ENCODE assay signal across 16 mouse cellular contexts in the genomic region with DNA sequence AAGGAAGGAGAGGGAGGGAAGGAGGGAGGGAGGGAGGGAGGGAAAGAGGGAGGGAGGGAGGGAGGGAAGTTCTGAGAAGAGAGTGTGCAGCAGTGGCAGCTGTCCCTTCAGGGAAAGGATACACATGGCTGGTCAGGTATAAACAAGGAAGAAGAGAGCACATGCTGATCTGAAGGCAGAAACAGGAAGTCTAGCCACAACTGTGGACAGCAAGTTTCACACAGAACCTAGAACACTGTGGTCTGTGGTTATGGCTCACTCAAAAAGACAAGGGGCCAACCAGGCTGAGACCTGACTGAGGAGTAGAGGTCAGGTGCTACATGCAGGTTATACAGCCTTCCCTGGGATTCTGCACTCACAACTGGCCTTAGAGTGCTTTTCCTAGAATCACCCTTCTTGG. TPM values are rescaled to one million over a fixed set of nuclear protein-coding genes. Genes with fewer than 3 reads are reported as not detected.
A peak's percentile ranks its signal among the peaks of the same experiment; 100 is the strongest.
DNase-seq lines count a peak whose midpoint lies in the region; ATAC-seq and TF ChIP-seq lines count a peak whose summit lies in the region.
"Had no signal": no experiment of that assay in that cellular context is flagged by ENCODE, and none has a peak within 500 bp of the region (broad histone marks: within the 10 kb centered on the region; RNA-seq: fewer than 3 reads in every experiment).

No protein-coding gene starts in this region.

- H3K27me3 ChIP-seq in spleen, adult 2 months (ENCODE audit: control insufficient read depth, insufficient read depth, low read length), result no peaks in the 10 kb centered on the region
- H3K27me3 ChIP-seq in G1E (ENCODE audit: insufficient read depth, low read length), result no peaks in the 10 kb centered on the region
- no peaks in the 10 kb centered on the region for H3K27me3 ChIP-seq in small intestine, adult 2 months (ENCODE audit: control insufficient read depth, insufficient read depth, low read length)
- H3K27me3 ChIP-seq: forebrain, embryonic 15.5 days had no signal

- no peak overlapping the region for H3K4me3 ChIP-seq in spleen, adult 2 months (ENCODE audit: extremely low read depth, insufficient read depth, insufficient read length)
- H3K4me3 ChIP-seq in G1E (ENCODE audit: low read depth, low read length), result no peak overlapping the region
- no peak overlapping the region for H3K4me3 ChIP-seq in small intestine, adult 2 months (ENCODE audit: low read depth, low read length)
- H3K4me3 ChIP-seq: forebrain, embryonic 15.5 days; limb, embryonic 15.5 days; midbrain, embryonic 12.5 days had no signal

- ATAC-seq in G1E (ENCODE audit: extremely low read depth, insufficient number of reproducible peaks, low FRiP score, poor library complexity, severe bottlenecking), result no peak
- ATAC-seq in hematopoietic stem cell, adult 5-6 weeks (replicated peaks in 1 of 2; ENCODE audit: insufficient read depth in 1 of 2, low FRiP score in 2 of 2, low TSS enrichment in 1 of 2, low read depth in 1 of 2, poor library complexity in 2 of 2, severe bottlenecking in 2 of 2), result peak; percentile 98
- ATAC-seq: forebrain, embryonic 15.5 days; lung, postnatal 0 days had no signal

- peak overlapping the region; percentile 82 for H3K27ac ChIP-seq in spleen, adult 2 months (ENCODE audit: insufficient read depth, low read length)
- peak overlapping the region; percentile 53 for H3K27ac ChIP-seq in small intestine, adult 2 months (ENCODE audit: insufficient read depth, low read depth, low read length)
- H3K27ac ChIP-seq: forebrain, embryonic 15.5 days; limb, embryonic 15.5 days; midbrain, embryonic 12.5 days had no signal

- H3K36me3 ChIP-seq in spleen, adult 2 months (ENCODE audit: control insufficient read depth, insufficient read depth, low read length), result no peaks in the 10 kb centered on the region
- no peaks in the 10 kb centered on the region for H3K36me3 ChIP-seq in G1E (replicated peaks)
- no peaks in the 10 kb centered on the region for H3K36me3 ChIP-seq in small intestine, adult 2 months (ENCODE audit: control insufficient read depth, insufficient read depth, low read length)
- H3K36me3 ChIP-seq: forebrain, embryonic 15.5 days; limb, embryonic 15.5 days; midbrain, embryonic 12.5 days had no signal

- H3K4me1 ChIP-seq in spleen, adult 2 months (ENCODE audit: control insufficient read depth, insufficient read depth, insufficient read length), result peaks cover 4% of the 10 kb centered on the region; the same call in 1 of the 2 replicates
- peaks cover 5% of the 10 kb centered on the region for H3K4me1 ChIP-seq in G1E (ENCODE audit: insufficient read depth, low read depth, low read length)
- H3K4me1 ChIP-seq in small intestine, adult 2 months (ENCODE audit: control insufficient read depth, insufficient read depth, insufficient read length, low read length), result no peaks in the 10 kb centered on the region
- H3K4me1 ChIP-seq: forebrain, embryonic 15.5 days; limb, embryonic 15.5 days; midbrain, embryonic 12.5 days had no signal

- H3K9me3 ChIP-seq in G1E (replicated peaks), result no peaks in the 10 kb centered on the region
- H3K9me3 ChIP-seq: forebrain, embryonic 15.5 days; limb, embryonic 15.5 days; midbrain, embryonic 12.5 days had no signal

- TF ChIP-seq POLR2A in spleen, adult 2 months (IDR thresholded peaks at IDR 0.05; ENCODE audit: low read depth, low read length), result no peak
- TF ChIP-seq POLR2A in small intestine, adult 2 months (IDR thresholded peaks at IDR 0.05; ENCODE audit: low read depth, low read length), result no peak

- TF ChIP-seq CTCF in spleen, adult 2 months (IDR thresholded peaks at IDR 0.05; ENCODE audit: extremely low read depth, insufficient read depth, insufficient read length, insufficient replicate concordance), result no peak
- no peak for TF ChIP-seq CTCF in G1E (IDR thresholded peaks at IDR 0.05; ENCODE audit: low read depth, low read length)
- TF ChIP-seq CTCF in small intestine, adult 2 months (IDR thresholded peaks at IDR 0.05; ENCODE audit: extremely low read depth, insufficient read length, insufficient replicate concordance, low read depth, low read length), result no peak

- peak; percentile 39 to 41 for DNase-seq in spleen, adult 2 months (ENCODE audit: low read depth in 1 of 2, low spot score in 2 of 2)
- no peak for DNase-seq in spleen, postnatal 14 days (ENCODE audit: low spot score in 2 of 2)
- DNase-seq in G1E (ENCODE audit: low spot score), result peak; percentile 1
- DNase-seq in cerebellum, postnatal 25 days, result no peak
- no peak for DNase-seq in layer of hippocampus, adult 8-10 months (ENCODE audit: low spot score in 2 of 2)
- DNase-seq: cerebellum, adult 2 months; heart, postnatal 14 days; retina, postnatal 1 day; thymus, postnatal 14 days had no signal

RNA-seq across cellular contexts. Expression of gene Zcchc18, which starts 6.9 kb away (rescaled TPM):
- polyA plus RNA-seq in spleen, adult 2 months (2012; rRNA removed), result 3.0 and 3.5 TPM in 2 replicates
- not detected in 2 replicates for total RNA-seq in G1E (2014; fragmentation: Nextera tagmentation)
- total RNA-seq in G1E (2017), result 0.06 and 0.11 TPM in 2 replicates
- polyA plus RNA-seq in G1E (2012), result not detected in 2 replicates
- total RNA-seq in hematopoietic stem cell, adult 5-6 weeks (2017), result 2.3 and 2.6 TPM in 2 replicates
- polyA plus RNA-seq in small intestine, adult 2 months (2012; rRNA removed), result 0.30 and 0.52 TPM in 2 replicates
- 100 to 1,000 TPM; 251 to 290 (median 278) TPM for total RNA-seq in layer of hippocampus, adult 8-10 months (2022)

RNA-seq across cellular contexts. Expression of gene Tmsb15b1, which starts 9.4 kb away (rescaled TPM):
- 0.34 and 0.41 TPM in 2 replicates for polyA plus RNA-seq in spleen, adult 2 months (2012; rRNA removed)
- total RNA-seq in G1E (2014; fragmentation: Nextera tagmentation) (not detected in 2 replicates), G1E (2017) (1.7 and 3.1 TPM in 2 replicates)
- polyA plus RNA-seq in G1E (2012), result not detected in 2 replicates
- 13.9 and 18.6 TPM in 2 replicates for total RNA-seq in hematopoietic stem cell, adult 5-6 weeks (2017)
- not detected in 2 replicates for polyA plus RNA-seq in small intestine, adult 2 months (2012; rRNA removed)
- 1 to 10 TPM; 2.8 to 8.9 (median 5.3) TPM for total RNA-seq in layer of hippocampus, adult 8-10 months (2022)
- total RNA-seq: heart, adult 8-10 months had no signal

RNA-seq across cellular contexts. Expression of gene Tmsb15l, which starts 9.4 kb away (rescaled TPM):
- 0.47 and 0.58 TPM in 2 replicates for polyA plus RNA-seq in spleen, adult 2 months (2012; rRNA removed)
- total RNA-seq in G1E (2014; fragmentation: Nextera tagmentation) (not detected in 2 replicates), G1E (2017) (0.66 TPM in 1 of 2 replicates, not detected in the other)
- polyA plus RNA-seq in G1E (2012), result not detected in 2 replicates
- 20.1 and 33.5 TPM in 2 replicates for total RNA-seq in hematopoietic stem cell, adult 5-6 weeks (2017)
- polyA plus RNA-seq in small intestine, adult 2 months (2012; rRNA removed), result 0.32 TPM in 1 of 2 replicates, not detected in the other
- total RNA-seq in layer of hippocampus, adult 8-10 months (2022), result 1 to 10 TPM; 1.6 to 3.9 (median 3.8) TPM
- total RNA-seq: heart, adult 8-10 months had no signal

RNA-seq across cellular contexts. Expression of gene Tmsb15b2, which starts 10.7 kb away (rescaled TPM):
- polyA plus RNA-seq in spleen, adult 2 months (2012; rRNA removed), result not detected in 2 replicates
- total RNA-seq in G1E (2014; fragmentation: Nextera tagmentation) (not detected in 2 replicates), G1E (2017) (not detected in 2 replicates)
- not detected in 2 replicates for polyA plus RNA-seq in G1E (2012)
- total RNA-seq in hematopoietic stem cell, adult 5-6 weeks (2017), result 6.4 and 14.5 TPM in 2 replicates
- not detected in 2 replicates for polyA plus RNA-seq in small intestine, adult 2 months (2012; rRNA removed)
- 10 to 100 TPM; 11.6 to 19.9 (median 16.2) TPM for total RNA-seq in layer of hippocampus, adult 8-10 months (2022)

RNA-seq across cellular contexts. Expression of gene Slc25a53, which starts 52.1 kb away (rescaled TPM):
- 29.4 and 29.7 TPM in 2 replicates for polyA plus RNA-seq in spleen, adult 2 months (2012; rRNA removed)
- total RNA-seq in G1E (2014; fragmentation: Nextera tagmentation), result 4.4 and 10.9 TPM in 2 replicates
- 9.4 and 11.1 TPM in 2 replicates for total RNA-seq in G1E (2017)
- polyA plus RNA-seq in G1E (2012), result 0.44 and 0.46 TPM in 2 replicates
- 5.6 and 10.0 TPM in 2 replicates for total RNA-seq in hematopoietic stem cell, adult 5-6 weeks (2017)
- polyA plus RNA-seq in small intestine, adult 2 months (2012; rRNA removed), result 0.95 and 1.9 TPM in 2 replicates
- total RNA-seq in layer of hippocampus, adult 8-10 months (2022), result 10 to 100 TPM; 24.6 to 35.4 (median 32.0) TPM

Comparison
In these comparisons a context has a peak if more than half of its experiments do, and no peak if none do; other contexts are left out.
1. DNase-seq: peak in spleen, adult 2 months (2 of 2) and G1E (single experiment); none in spleen, postnatal 14 days (0 of 2), cerebellum, postnatal 25 days (0 of 2) and layer of hippocampus, adult 8-10 months (0 of 2).
2. RNA of gene Zcchc18, which starts 6.9 kb away (total RNA-seq): 251 to 290 TPM in layer of hippocampus, adult 8-10 months; 2.3 to 2.6 TPM in hematopoietic stem cell, adult 5-6 weeks and 0.06 to 0.11 TPM in G1E; every median in the first group is over 10 times any median in the second.